Mouse (Mus musculus): Measurements from ENCODE around the gene Rassf1.

GRCm38 (mm10) chr9:107510384-107511100, 40.8 kb upstream of the Rassf1 start:
- no peak for TF ChIP-seq FLI1 (IDR thresholded peaks at IDR 0.05; ENCODE audit: low read length)
- TF ChIP-seq GATA1 (IDR thresholded peaks at IDR 0.05; ENCODE audit: borderline replicate concordance, low read length), result no peak

Measured in megakaryocyte, embryonic 14.5 days (primary cell).